Mouse (Mus musculus): ENCODE results near the gene Slx4ip.

- TF ChIP-seq CTCF (IDR thresholded peaks at IDR 0.05; ENCODE audit: borderline replicate concordance, control insufficient read depth, extremely low read depth, insufficient read depth, low read length, poor library complexity) (no peak), POLR2A (IDR thresholded peaks at IDR 0.05; ENCODE audit: control insufficient read depth, extremely low read depth, insufficient read depth, low read length, poor library complexity) (no peak)
These were observed 40.7 kb upstream of the Slx4ip start for GRCm38 (mm10) chr2:136850366-136850765.

Measured in thymus, adult 2 months (tissue).